Mouse (Mus musculus) urinary bladder, postnatal 36 days (tissue): ENCODE data around the gene Plk2.
"Not testable (repeated sequence)": the region's sequence is repeated elsewhere in the genome, so short reads cannot be mapped to it uniquely, and the experiment has no call there.

ENCODE experiments used
- DNase-seq, 2 experiments: peaks; one replicate each; pipeline ENCODE4 v3.0.0; 2022; ENCODE audit warnings: low spot score in 2 of 2, mixed read lengths in 1 of 2

Plk2 gene

GRCm38 (mm10) chr13:110394291-110395178, at the start of gene Plk2:
Gene Plk2, plus strand, starts transcription at chr13:110395046.
- peak; percentile 94 to 95 for DNase-seq

GRCm38 (mm10) chr13:110346707-110347106, 48.1 kb upstream of the Plk2 start:
- no peak for DNase-seq

- no peak for DNase-seq
Measured at GRCm38 (mm10) chr13:110351051-110351450, 43.8 kb upstream of the Plk2 start.

GRCm38 (mm10) chr13:110356941-110357340, 37.9 kb upstream of the Plk2 start, which contains the start of gene Gapt:
Gene Gapt, minus strand, starts transcription at chr13:110357199.
- no peak for DNase-seq

- DNase-seq = no peak
Measured at GRCm38 (mm10) chr13:110363722-110364121, 31.1 kb upstream of the Plk2 start.

GRCm38 (mm10) chr13:110366477-110366876, 28.4 kb upstream of the Plk2 start:
- no peak for DNase-seq

- DNase-seq = no peak
Measured at GRCm38 (mm10) chr13:110367961-110368555, 26.8 kb upstream of the Plk2 start.

GRCm38 (mm10) chr13:110368556-110369040, 26.2 kb upstream of the Plk2 start:
- peak; percentile 37 to 44 for DNase-seq

- DNase-seq = no peak
Measured at GRCm38 (mm10) chr13:110369673-110370072, 25.2 kb upstream of the Plk2 start.

GRCm38 (mm10) chr13:110382447-110382901, 12.4 kb upstream of the Plk2 start:
- no peak for DNase-seq

- DNase-seq = no peak
Measured at GRCm38 (mm10) chr13:110384514-110384913, 10.3 kb upstream of the Plk2 start.

- peak; percentile 33 to 45 for DNase-seq
Measured at GRCm38 (mm10) chr13:110392210-110392609, 2.6 kb upstream of the Plk2 start.

- DNase-seq = no peak
Measured at GRCm38 (mm10) chr13:110392631-110393030, 2.2 kb upstream of the Plk2 start.

GRCm38 (mm10) chr13:110395179-110395794, 441 bp downstream of the Plk2 start:
- DNase-seq = peak in 1 of 2 experiments; percentile 15

GRCm38 (mm10) chr13:110395916-110396685, 1.3 kb downstream of the Plk2 start:
- DNase-seq = no peak

- DNase-seq = no peak
Measured at GRCm38 (mm10) chr13:110397750-110398149, 2.9 kb downstream of the Plk2 start.

GRCm38 (mm10) chr13:110398513-110399270, 3.8 kb downstream of the Plk2 start:
- DNase-seq = no peak

- DNase-seq = no peak
Measured at GRCm38 (mm10) chr13:110401443-110401842, 6.6 kb downstream of the Plk2 start.

GRCm38 (mm10) chr13:110401877-110402276, 7.0 kb downstream of the Plk2 start:
- DNase-seq = no peak

- no peak for DNase-seq
Measured at GRCm38 (mm10) chr13:110404059-110404458, 9.2 kb downstream of the Plk2 start.

GRCm38 (mm10) chr13:110404686-110405085, 9.8 kb downstream of the Plk2 start:
- DNase-seq = not testable (repeated sequence)
